Mouse (Mus musculus) thymus, postnatal 4 days (tissue): ENCODE measurements around the gene Acaca.
A peak's percentile ranks its signal among the peaks of the same experiment; 100 is the strongest.
"Not testable (repeated sequence)": the region's sequence is repeated elsewhere in the genome, so short reads cannot be mapped to it uniquely, and the experiment has no call there.

ENCODE experiments used
- DNase-seq: peaks from one replicate; pipeline ENCODE4 v3.0.0; 2021

Gene Acaca

DNA sequence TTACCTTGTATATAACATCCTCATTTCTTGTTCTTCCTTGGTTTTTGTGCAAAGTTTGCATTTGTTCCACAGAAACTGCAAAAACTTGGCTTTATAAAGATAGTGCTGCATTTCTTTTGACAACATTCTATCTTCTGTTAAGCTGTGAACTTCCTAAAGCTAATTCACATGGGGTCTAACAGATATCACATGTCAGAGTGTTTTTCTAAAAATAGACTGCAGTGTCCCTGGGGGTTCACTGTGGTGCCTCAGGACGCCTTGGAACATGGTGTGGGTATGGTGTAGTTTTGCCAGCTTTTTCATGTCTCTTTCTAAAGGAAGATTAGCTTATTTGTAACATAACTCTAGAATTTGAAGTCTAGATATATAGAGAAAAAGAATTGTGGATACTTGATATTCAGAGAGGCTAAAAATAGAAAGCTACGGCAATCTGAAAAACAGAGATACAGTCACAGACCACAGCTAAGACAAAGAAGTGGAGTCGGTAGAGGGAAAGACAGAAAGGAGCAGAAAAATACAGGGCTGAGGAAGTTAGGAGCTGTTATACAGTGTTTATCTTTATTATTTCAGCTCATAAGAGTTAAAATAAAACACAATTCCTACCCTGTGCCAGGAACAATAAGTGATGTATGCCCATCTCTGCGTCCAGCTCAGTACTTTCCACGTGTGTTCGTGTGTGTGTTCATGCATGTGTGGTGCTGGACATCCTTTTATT is 215.2 kb downstream of the Acaca start:
- DNase-seq: no peak

- no peak for DNase-seq
Measured at GRCm38 (mm10) chr11:84347766-84348165, 218.3 kb downstream of the Acaca start.

GRCm38 (mm10) chr11:84348843-84349825 is 219.7 kb downstream of the Acaca start:
- DNase-seq: no peak

GRCm38 (mm10) chr11:84351150-84351549 is 221.7 kb downstream of the Acaca start:
- no peak for DNase-seq

GRCm38 (mm10) chr11:84353058-84353726 is 223.7 kb downstream of the Acaca start:
- DNase-seq: no peak

GRCm38 (mm10) chr11:84357304-84357703 is 227.8 kb downstream of the Acaca start:
- DNase-seq: no peak

GRCm38 (mm10) chr11:84357771-84358170 is 228.3 kb downstream of the Acaca start:
- DNase-seq: no peak

- DNase-seq: no peak
Measured at GRCm38 (mm10) chr11:84361551-84361950, 232.1 kb downstream of the Acaca start.

- no peak for DNase-seq
Measured at GRCm38 (mm10) chr11:84362633-84363243, 233.3 kb downstream of the Acaca start.

- no peak for DNase-seq
Measured at GRCm38 (mm10) chr11:84365313-84365712, 235.8 kb downstream of the Acaca start.

DNA sequence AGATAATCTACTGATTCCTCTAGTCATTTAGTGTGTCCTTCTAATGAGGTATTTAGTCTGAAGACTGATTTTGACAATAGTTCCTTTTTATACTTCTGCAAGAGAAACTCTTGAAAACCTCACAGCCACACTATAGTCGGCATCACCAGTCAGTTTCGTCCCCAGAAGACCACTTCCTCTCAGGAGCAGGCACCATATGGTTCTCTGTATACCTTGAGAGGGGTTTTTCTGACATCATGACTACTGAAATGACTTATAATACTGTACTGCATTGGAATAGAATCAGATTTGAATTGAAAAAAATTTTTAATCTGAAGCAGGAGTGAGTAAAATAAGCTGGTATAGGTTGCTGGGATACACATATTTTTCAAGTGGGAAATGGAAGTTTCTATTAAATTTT is 239.4 kb downstream of the Acaca start:
- DNase-seq: no peak

GRCm38 (mm10) chr11:84373122-84373521 is 243.7 kb downstream of the Acaca start:
- DNase-seq: no peak

- DNase-seq: no peak
Measured at GRCm38 (mm10) chr11:84375951-84376496, 246.6 kb downstream of the Acaca start.

GRCm38 (mm10) chr11:84376510-84377365 is 247.3 kb downstream of the Acaca start:
- no peak for DNase-seq

GRCm38 (mm10) chr11:84382450-84382849 is 253.0 kb downstream of the Acaca start:
- no peak for DNase-seq

DNA sequence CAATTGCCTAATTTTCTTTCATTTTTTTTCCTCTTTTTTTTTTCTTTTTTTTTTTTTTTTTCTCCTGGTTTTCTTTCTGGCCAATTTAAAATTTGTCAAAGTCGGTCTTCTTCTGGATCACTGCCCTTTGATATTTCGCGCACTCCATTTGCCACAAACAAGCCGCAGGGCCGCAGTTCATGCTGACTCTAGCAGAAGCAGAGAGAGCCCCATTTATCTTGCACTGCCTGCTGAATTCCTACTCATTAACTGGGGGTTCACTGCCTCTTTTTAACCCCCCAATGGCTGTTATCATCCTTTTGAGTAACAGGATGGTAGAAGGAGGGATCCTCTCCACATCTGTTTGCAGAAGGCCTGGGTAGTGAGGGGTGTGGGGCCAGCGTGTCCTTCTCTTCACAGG is 254.4 kb downstream of the Acaca start:
- DNase-seq: no peak

- no peak for DNase-seq
Measured at GRCm38 (mm10) chr11:84389332-84389731, 259.9 kb downstream of the Acaca start.

- no peak for DNase-seq
Measured at GRCm38 (mm10) chr11:84391126-84391525, 261.7 kb downstream of the Acaca start.

DNA sequence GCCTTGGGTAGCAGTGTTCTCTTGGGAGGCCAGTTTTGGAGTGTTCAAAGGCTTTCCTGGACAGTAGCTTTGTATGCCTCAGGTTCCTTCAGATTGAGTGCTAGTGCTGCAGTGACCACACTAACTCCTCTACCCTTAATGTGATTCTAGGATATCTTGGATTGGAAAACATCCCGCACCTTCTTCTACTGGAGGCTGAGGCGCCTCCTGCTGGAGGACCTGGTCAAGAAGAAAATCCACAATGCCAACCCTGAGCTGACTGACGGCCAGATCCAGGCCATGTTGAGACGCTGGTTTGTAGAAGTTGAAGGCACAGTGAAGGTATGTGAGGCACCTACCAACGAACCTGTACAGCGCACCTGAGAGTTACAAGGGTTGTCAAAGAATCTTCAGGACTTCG is 262.6 kb downstream of the Acaca start:
- not testable (repeated sequence) for DNase-seq

GRCm38 (mm10) chr11:84393571-84393970 is 264.1 kb downstream of the Acaca start:
- DNase-seq: no peak

- DNase-seq: no peak
Measured at GRCm38 (mm10) chr11:84395010-84395409, 265.5 kb downstream of the Acaca start.

DNA sequence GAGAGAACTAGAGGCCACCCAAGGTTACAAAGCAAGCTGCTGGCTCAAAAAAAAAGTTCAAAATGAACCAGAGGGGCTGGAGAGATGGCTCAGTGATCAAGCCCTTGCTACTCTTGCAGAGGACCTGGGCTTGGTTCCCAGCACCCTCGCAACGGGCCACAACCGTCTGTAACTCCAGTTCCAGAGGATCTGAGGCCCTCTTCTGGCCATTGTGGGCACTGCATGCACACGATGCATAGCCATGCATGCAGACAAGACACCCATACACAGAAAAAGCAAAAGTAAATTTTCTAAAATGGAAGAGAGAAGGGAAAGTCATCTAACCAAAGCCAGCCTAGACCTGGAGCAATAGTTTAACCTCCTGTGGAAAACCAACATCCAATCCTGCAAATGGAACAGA is 277.3 kb downstream of the Acaca start:
- DNase-seq: peak; percentile 15
